Mouse (Mus musculus) hindbrain, embryonic 14.5 days (tissue): ENCODE measurements around the gene D630003M21Rik. TPM values are rescaled to one million over a fixed set of nuclear protein-coding genes. Genes with fewer than 3 reads are reported as not detected.

Experiments
- ATAC-seq: fragments of 200-750 bp; cut with Nextera tagmentation; 2 replicates; pipeline ENCODE4 v1.8.0; 2017; ENCODE audit warnings: moderate number of reproducible peaks, mild to moderate bottlenecking, moderate TSS enrichment, moderate library complexity; ENCODE audit not compliant: low FRiP score
- DNase-seq: peaks from one replicate; pipeline ENCODE4 v3.0.0-alpha.2; 2015; ENCODE audit warnings: low spot score
- H3K27ac ChIP-seq: fragments of 300-500 bp; sonication (generic); 2 replicates; pipeline ENCODE4 v1.5.1; 2014; ENCODE audit warnings: mild to moderate bottlenecking, moderate library complexity
- H3K27me3 ChIP-seq: fragments of 300-500 bp; sonication (generic); 2 replicates; pipeline ENCODE4 v1.6.1; 2014; ENCODE audit warnings: mild to moderate bottlenecking, low read length, mixed read lengths; ENCODE audit not compliant: control insufficient read depth, insufficient read depth
- H3K36me3 ChIP-seq: fragments of 300-500 bp; sonication (generic); replicated peaks from 2 replicates; pipeline ENCODE4 v1.6.1; 2014; ENCODE audit not compliant: control insufficient read depth, insufficient read depth
- H3K4me1 ChIP-seq: fragments of 300-500 bp; sonication (generic); replicated peaks from 2 replicates; pipeline ENCODE4 v1.6.1; 2014; ENCODE audit warnings: antibody characterized with exemption, low read length, mixed read lengths; ENCODE audit not compliant: control insufficient read depth, insufficient read depth
- H3K4me2 ChIP-seq: fragments of 300-500 bp; sonication (generic); replicated peaks from 2 replicates; pipeline ENCODE4 v1.6.1; 2014; ENCODE audit warnings: mild to moderate bottlenecking, moderate library complexity
- H3K4me3 ChIP-seq: fragments of 300-500 bp; sonication (generic); replicated peaks from 2 replicates; pipeline ENCODE4 v1.5.1; 2014; ENCODE audit warnings: mild to moderate bottlenecking, low read length
- H3K9ac ChIP-seq: fragments of 300-500 bp; sonication (generic); 2 replicates; pipeline ENCODE4 v1.6.1; 2014
- H3K9me3 ChIP-seq: fragments of 300-500 bp; sonication (generic); 2 replicates; pipeline ENCODE4 v1.6.1; 2016; ENCODE audit warnings: low read length; ENCODE audit not compliant: control insufficient read depth
- WGBS: fragments of 180-500 bp; shearing (Covaris S2); extraction: QIAGEN DNeasy Blood & Tissue Kit; methylation state at CpG from one replicate; pipeline ENCODE4 v1.1.7; 2014; 5-methylcytosine and 5-hydroxymethylcytosine counted together
- microRNA-seq: library from miRNA; unstranded; fragments of <30 nt; microRNA quantifications from one replicate; pipeline ENCODE4, GENCODE M21; 2016
- polyA plus RNA-seq: library from polyadenylated mRNA; unstranded; fragments of >200 nt; fragmentation: Nextera tagmentation; extraction: Ambion mirVana; gene quantifications from 2 replicates; pipeline ENCODE4 v1.2.1, GENCODE M21; 2014

D630003M21Rik gene
- polyA plus RNA-seq, 1 experiment from 2014 or later: 1.6 TPM

DNA sequence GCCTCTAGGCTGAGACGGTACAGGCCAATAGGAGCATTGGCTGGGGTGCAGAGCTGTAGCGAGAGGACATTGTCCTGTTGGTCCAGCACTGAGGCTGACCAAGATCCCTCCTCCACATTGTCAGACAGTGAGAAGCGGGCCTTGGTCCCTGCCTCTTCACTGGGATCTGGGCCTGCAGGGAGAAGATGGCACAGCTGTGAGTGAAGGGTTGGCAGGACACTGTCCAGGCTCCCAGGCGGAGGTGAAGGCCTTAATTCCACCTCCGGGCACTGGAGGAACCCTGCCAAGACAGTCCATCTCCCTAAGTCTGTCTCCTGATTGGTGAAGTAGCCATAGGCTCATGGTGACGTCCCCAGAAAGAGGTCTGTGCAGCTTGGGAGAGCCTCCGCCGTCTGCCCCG, 90.2 kb downstream of the D630003M21Rik start:
- no peaks in the 10 kb centered on the region for H3K36me3 ChIP-seq
- WGBS: 96% methylated on average over 9 of the region's 9 CpGs
- ATAC-seq: no peak

DNA sequence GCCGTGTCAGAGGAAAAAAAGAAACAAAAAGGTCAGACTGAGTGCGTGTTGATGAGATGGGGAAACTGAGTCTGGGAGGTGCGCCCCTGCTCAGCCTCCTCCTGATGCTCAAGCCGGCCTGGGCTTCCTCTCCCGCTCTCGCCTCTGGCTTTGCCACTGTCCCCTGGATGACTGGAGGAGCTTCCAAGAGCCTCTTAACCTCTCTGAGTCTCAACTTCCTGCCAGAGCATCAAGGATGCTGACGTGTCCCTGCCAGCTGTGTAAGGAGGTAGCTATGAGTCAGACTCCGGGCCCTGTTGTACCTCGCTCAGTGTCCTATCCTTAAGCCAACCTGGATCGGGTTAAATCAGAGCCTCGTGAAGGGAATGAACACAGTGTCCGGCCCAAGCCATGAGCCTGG, 91.3 kb downstream of the D630003M21Rik start:
- ATAC-seq (no peak), DNase-seq (no peak)
- H3K9me3 ChIP-seq: no peaks in the 10 kb centered on the region
- H3K27ac ChIP-seq: no peak overlapping the region
- H3K4me1 ChIP-seq: no peaks in the 10 kb centered on the region
- no peaks in the 10 kb centered on the region for H3K27me3 ChIP-seq
- no peaks in the 10 kb centered on the region for H3K36me3 ChIP-seq
- no peak overlapping the region for H3K9ac ChIP-seq
- WGBS: 89% methylated on average over 12 of the region's 12 CpGs
- H3K4me3 ChIP-seq: no peak overlapping the region
- no peak overlapping the region for H3K4me2 ChIP-seq

More for the DNA sequence above, 90.2 kb downstream of the D630003M21Rik start:
- no peak overlapping the region for H3K4me2 ChIP-seq
- H3K9ac ChIP-seq: no peak overlapping the region
- no peak for DNase-seq
- H3K27me3 ChIP-seq: no peaks in the 10 kb centered on the region
- H3K9me3 ChIP-seq: no peaks in the 10 kb centered on the region
- H3K4me1 ChIP-seq: no peaks in the 10 kb centered on the region
- no peak overlapping the region for H3K4me3 ChIP-seq
- H3K27ac ChIP-seq: no peak overlapping the region

DNA sequence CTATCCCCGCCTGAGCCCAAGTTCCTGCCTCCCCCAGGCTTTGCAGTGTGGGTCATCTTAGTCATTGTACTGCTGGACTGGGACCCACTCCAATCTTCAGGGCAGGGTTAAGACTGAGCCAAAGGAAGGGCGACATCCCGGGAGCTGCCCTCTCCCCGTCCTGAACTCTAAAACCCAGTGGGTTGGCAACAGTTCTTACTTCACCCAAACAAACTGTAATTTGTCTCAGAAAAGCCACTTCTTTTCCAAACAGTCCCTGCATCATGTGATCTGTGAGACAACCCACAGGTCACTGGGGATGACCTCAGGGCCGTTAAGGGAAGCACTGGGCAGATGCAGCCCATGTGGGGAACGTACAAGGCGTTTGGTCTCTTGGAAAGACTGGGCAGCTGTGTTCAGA, 92.8 kb downstream of the D630003M21Rik start:
- no peaks in the 10 kb centered on the region for H3K36me3 ChIP-seq
- H3K9me3 ChIP-seq: no peaks in the 10 kb centered on the region
- no peak for DNase-seq
- H3K4me3 ChIP-seq: no peak overlapping the region
- WGBS: 57% methylated on average over 7 of the region's 7 CpGs
- no peaks in the 10 kb centered on the region for H3K27me3 ChIP-seq
- no peak overlapping the region for H3K9ac ChIP-seq
- no peak overlapping the region for H3K27ac ChIP-seq
- ATAC-seq: no peak
- H3K4me2 ChIP-seq: no peak overlapping the region
- H3K4me1 ChIP-seq: no peaks in the 10 kb centered on the region

DNA sequence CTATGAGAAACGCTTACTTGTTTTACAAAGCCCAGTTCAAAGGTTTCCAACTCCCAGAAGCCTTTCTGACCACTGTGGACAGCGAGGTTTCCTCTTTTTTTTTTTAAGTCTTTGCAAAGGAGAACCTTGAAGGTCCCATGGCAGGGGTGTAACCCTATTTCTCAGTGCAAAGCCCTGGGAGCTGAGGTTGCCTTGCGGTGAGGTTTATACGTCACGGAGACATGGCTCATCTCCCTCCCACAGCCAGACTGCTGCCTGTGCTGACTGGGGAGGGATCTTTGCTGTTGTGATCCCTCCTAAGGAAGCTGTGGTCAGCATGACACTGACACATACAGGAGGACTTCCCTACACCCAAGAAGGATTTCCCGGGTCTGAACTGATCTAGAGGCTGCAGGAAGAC, 96.0 kb downstream of the D630003M21Rik start:
- DNase-seq: no peak

More for the DNA sequence above, 96.0 kb downstream of the D630003M21Rik start:
- Histone ChIP-seq H3K9me3 (no peaks in the 10 kb centered on the region), H3K36me3 (no peaks in the 10 kb centered on the region), H3K27me3 (no peaks in the 10 kb centered on the region), H3K4me1 (no peaks in the 10 kb centered on the region; the same call in 1 of the 2 replicates), H3K4me3 (no peak overlapping the region), H3K4me2 (no peak overlapping the region), H3K9ac (no peak overlapping the region), H3K27ac (no peak overlapping the region)
- WGBS: 77% methylated on average over 6 of the region's 6 CpGs
- ATAC-seq: no peak

Small RNA genes lying within 50 kb of the gene (microRNA-seq; reads per million reads assigned to microRNA genes)
- gene Mir7685: not detected

Other genes starting within 250 kb of the D630003M21Rik start
- gene Tti1, start 200.8 kb downstream of the D630003M21Rik start, polyA plus RNA-seq: 15.6 and 17.3 TPM in 2 replicates
- 30.8 and 34.9 TPM in 2 replicates for gene Rprd1b, start 200.7 kb downstream of the D630003M21Rik start, polyA plus RNA-seq
- gene Tgm2, start 82.8 kb downstream of the D630003M21Rik start, polyA plus RNA-seq: 5.5 and 6.1 TPM in 2 replicates
- not detected in 2 replicates for gene Bpi, start 28.9 kb upstream of the D630003M21Rik start, polyA plus RNA-seq
- gene Lbp, start 77.3 kb upstream of the D630003M21Rik start, polyA plus RNA-seq: 5.0 TPM in 2 replicates
- 412 and 543 TPM in 2 replicates for gene Snhg11, start 146.4 kb upstream of the D630003M21Rik start, polyA plus RNA-seq
- 29.7 and 34.7 TPM in 2 replicates for gene Ralgapb, start 180.6 kb upstream of the D630003M21Rik start, polyA plus RNA-seq